Mouse (Mus musculus) adrenal gland, postnatal 25 days (tissue): ENCODE data around the gene Serpina1e. TPM values are rescaled to one million over a fixed set of nuclear protein-coding genes. Genes with fewer than 3 reads are reported as not detected.

Experiments used
- DNase-seq: peaks from one replicate; pipeline ENCODE4 v3.0.0; 2021; ENCODE audit warnings: mixed read lengths
- long read RNA-seq: library from polyadenylated mRNA; stranded (forward); transcript quantifications from one replicate; pipeline ENCODE4 v2.0.0, GENCODE M21; 2021
- total RNA-seq: library from RNA; stranded (reverse); gene quantifications from 2 replicates; pipeline ENCODE4 v1.2.3, GENCODE M21; 2021

The Serpina1e gene
- total RNA-seq: 0.24 and 32.8 TPM in 2 replicates
- long read RNA-seq, transcript Serpina1e-201 (5 exons, 1,295 nt): major isoform, 3,223 of 3,850 reads
- long read RNA-seq, partial matches to known transcripts: 511 of 3,850 reads
- long read RNA-seq, other reads (novel, unspliced or antisense): 116 of 3,850 reads

DNA sequence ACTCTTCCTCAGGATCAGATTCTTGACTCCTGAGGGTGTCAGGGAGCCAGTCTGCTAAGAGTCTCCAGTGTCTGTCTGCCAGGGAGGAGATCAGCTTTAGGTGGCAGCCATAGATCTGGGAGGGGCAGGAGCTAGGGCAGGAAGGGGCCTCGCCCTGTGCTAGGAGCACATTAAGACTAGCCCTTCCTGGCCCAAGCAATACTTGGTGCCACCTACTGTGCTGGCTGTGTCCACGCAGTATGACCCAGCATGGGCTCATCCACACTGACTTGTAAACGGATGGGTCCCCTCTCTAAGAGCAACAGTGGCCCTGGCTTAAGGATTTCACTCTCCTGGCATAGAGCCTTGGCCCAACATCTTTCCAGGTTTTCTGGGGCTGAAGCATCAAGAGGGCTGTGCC lies at the start of gene Serpina1e:
TSS of gene Serpina1e (minus strand) at position 178 of the 400 bp plus-strand sequence.
- no peak for DNase-seq

DNA sequence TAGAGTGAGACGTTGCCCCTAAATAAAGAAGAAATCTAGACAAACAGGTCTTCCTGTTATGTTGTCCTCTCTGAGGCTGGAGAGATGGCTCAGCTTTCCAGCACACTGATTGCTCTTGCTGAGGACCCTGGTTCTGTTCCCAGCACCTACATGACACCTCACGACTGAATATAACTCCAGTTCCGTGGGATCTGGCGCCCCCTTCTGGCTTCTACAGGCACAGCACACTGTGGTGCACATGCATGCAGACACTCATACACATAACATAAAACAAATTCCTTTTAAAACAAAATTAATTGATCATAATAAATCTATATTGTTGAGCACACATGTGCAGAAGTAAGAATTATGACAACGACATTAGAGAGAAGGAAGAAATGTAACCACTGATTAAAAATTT lies 45.9 kb upstream of the Serpina1e start:
- no peak for DNase-seq

DNA sequence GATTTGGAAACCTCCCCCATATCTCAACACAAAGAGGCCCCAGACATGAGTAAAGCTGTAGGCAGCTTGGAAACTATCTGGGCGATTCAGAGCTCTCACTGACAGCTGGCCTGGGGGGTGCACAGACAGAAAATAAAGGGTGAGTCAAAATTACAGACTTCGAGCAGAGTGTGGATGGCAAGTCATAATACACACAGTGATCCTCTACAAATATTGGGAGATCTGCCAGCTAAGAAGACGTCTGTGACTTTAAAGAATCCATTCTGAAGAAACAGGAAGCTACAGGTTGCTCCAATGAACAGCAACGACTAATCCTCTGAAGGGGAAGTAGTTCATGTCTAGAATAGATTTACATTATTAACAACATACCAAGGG lies 44.5 kb upstream of the Serpina1e start:
- DNase-seq: no peak

DNA sequence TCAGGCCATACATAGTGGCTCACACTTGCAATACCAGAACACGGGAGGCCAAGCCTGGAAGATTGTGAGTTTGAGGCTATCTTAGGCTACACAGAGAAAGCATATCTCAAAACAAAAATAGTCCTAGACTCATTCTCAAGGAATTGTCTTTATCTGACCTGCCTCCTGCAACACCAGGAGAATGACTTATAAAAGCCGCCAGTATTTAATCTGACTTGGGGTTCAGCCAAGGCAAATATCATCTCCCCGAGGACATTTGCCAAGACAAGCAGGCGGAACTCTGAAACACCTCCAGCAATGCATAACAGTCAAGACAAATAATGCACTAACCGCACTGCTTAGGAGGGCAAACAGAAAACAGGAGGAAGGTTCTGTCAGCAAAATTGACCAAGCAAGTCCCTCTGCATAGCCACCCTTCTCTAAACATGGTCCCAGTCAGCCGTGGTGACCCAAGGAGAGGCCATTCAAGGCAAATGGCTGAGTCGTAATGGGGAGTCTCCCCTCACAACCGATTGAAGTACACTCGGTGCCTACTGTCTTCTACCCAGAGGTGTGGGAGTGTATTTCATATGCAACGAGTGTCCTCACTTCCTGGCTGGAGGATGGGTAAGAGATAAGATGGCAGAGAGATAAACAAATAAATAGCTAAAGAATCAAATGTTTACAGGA lies 43.9 kb upstream of the Serpina1e start:
- no peak for DNase-seq

DNA sequence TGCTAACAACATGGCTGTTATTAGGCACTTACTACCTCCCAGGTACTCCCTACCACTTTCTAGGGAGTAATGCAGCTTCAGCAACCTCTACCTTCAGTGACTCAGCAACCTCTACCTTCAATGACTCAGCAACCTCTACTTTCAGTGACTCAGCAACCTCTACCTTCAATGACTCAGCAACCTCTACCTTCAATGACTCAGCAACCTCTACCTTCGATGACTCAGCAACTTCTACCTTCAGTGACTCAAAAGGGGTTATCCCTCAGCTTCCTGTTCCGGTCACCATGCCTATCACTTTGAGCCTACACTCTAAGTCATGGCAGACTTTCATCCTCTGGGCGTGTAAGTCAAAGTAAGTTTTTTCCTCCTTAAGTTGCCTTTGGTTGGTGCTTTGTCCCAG lies 41.8 kb upstream of the Serpina1e start:
- DNase-seq: no peak

DNA sequence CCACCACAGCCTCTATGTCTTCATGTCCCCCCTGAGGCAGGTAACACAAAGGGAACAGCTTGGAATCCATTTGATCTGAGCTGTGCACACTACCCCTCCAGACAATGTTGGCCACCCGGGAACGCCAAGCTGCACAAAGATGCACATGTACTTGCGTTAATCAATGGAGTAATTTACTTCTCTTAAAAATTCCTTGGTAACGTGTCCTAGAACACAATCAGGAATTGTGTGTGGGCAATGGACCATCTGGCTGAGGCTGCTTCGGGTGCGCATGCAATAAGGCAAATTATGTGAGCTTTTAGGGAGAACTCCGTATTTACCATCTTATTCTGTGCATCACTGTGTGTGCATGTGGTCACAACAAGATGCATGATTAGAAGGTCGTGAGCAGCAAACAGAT lies 40.8 kb upstream of the Serpina1e start:
- no peak for DNase-seq

DNA sequence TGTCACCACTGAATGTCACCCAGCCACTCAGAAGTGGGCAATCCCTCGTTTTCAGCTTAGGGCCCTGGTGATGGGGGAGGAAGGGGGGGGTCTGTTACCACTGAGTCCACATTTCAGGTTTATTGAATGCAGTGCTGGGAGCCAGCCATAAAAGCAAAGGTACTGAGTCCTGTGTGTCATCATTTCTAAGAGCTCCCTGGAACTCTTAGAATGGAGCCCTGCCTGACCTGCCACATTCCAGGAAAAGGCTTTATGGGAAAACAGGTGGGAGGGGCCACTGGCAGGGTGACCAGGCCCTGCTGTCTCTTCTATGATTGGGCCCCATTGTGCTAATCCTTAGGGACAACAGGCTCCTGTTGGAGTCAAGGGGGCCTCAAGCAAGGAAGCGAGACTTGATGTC lies 37.7 kb upstream of the Serpina1e start:
- no peak for DNase-seq

DNA sequence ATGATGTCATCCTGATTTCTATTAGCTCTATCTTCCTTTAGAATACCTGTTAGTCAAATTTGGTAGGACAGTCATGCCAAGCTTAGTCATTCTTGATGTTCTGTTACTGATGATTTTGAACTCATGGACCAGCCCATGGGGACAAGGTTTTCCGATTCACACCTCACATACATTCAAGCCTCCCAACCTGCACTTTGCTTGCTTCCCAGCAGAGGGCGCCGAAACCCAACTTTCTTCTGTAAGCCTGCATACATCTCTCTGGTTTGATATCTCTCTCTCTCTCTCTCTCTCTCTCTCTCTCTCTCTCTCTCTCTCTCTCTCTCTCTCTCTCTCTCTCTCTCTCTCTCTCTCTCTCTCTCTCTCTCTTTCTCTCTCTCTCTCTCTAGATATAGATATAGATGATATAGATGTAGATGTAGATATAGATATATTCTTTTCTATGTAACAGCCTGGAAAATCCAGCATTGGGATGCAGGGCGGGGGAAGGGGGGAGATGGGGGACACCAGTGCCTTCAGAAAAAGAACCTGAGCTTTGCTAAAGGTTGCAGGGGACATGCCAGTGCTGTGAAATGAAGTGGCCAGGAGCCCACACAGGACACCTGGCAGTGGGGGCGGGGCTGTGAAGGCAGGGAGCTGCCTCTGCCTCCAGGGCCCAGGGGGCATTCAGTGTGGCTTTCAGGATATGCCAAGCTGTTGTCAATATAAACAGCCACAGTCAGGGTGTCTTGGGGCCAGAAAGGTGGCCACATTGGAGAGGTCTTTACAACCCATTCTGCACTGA lies 36.7 kb upstream of the Serpina1e start:
- DNase-seq: peak; percentile 62

DNA sequence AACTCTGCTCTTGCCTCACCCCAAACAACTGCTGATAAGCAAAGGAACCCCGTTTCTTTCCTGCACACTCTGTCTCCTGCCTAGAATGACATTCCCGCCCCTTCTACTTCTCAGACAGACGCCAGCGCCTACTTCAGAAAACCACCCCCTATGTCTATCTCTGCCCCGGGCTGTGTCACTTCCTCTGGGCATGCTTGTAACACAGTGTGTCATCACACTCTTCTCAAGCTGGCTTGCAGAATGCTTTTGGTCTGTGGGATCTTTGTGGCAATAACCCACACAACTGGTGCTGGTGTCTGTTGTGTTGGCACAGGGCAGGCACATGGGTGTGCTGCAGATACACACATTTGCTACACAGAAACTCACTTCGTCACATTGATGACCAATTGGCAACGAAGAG lies 34.2 kb upstream of the Serpina1e start:
- DNase-seq: no peak

DNA sequence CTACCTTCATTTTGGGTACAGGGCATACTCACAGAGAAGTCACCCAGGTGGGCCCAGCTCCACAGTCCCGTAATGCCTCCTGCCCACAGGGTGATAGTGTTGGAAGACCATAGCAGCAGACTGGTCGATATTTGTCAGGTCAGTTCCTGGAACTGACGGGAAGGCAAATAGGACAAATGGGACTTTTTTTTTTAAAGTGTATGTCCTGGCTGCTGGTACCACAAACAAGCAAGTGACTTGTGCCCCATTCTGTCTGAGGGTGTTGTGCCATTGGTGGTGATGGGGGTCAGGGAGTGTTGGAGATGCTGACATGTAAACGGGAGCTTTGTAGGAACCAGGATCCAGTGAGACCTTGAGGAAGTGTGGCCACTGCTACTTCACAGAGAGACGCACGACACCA lies 31.1 kb upstream of the Serpina1e start, which contains the start of gene Serpina11:
TSS of gene Serpina11 (minus strand) at position 101 of the 400 bp plus-strand sequence.
- no peak for DNase-seq

DNA sequence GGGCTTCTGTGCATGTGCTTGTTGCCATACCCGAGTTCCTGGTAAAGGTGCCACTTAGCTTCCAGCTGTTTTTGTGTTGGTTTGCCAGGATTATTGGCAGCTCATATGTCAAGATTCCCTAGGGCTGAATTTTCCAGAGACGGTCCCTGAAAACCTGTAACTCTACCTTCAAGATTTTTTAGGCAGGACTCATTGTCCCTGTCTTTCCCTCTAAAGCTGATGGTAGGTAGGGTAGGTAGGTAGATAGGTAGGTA lies 30.7 kb upstream of the Serpina1e start:
- no peak for DNase-seq

DNA sequence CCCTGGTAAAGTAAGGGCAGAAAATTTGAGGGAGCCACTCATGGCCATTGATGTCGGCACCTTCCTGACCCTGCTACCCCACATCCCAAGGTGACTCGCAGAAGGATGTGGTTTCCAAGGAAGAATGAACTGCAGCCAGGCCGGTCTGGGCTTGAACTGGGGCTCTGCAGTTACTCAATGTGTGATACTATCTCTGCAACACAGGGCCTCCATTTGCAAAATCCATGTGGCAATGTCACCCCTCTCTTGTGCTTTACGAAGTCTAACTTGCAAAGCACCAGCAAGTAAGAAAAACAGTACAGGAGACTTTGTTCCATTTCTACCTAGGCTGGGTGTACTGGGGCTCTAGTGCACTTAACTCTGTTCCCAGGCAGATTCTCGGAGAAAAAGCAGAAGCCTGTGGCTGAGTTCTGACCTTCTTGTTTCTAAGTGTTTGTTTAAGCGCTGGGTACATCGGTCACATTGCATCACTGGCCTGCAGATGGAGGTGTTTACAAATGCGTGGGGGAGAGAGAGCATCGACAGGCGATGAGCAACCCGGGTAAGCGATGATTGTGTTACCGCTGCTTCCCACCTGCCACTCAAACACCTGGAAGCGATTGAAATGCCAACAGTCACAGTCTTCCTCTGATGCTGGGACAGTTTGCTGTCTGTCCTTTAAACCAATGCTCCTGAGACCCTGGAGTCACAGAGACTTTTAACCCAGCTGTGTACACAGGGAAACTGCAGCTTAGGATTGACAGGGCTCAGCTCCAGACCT lies 30.2 kb upstream of the Serpina1e start:
- no peak for DNase-seq

DNA sequence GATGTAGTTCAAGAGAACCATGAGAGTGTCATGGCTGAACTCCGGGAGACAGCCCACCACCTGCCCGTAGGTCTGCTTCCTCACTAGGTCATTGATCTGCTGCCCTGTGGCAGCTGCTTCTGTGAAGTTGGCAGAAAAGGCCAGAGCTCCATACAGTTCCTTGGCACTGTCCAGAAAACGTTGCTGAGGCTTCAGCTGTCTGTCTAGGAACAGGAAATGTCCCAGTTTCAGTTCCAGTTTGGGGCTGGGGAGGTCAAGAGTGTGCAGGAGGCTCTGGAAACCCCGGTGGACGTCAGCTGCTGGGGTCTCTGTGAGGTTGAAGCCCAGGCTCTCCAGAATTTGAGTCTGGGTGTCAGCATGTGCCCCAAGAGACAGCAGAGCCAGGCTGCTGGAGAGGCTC lies 27.1 kb upstream of the Serpina1e start:
- no peak for DNase-seq

DNA sequence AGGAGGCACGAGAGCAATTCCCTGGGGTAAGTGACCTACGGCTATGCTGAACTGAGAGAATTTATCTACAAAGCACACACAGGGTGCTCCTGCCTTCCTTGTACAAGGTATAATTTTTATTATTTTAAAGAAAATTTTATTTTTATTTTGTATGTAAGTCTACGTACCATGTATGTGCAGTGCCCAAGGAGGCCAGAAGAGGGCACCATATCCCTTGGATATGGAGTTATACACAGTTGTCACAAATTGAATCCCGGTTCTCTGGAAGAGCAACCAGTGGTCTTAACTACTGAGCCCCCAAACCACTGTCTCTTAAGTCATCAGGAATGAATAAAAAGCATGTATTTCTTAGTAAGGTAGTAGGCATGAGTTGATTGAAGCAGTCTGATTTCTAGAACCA lies 26.2 kb upstream of the Serpina1e start:
- DNase-seq: peak; percentile 42

DNA sequence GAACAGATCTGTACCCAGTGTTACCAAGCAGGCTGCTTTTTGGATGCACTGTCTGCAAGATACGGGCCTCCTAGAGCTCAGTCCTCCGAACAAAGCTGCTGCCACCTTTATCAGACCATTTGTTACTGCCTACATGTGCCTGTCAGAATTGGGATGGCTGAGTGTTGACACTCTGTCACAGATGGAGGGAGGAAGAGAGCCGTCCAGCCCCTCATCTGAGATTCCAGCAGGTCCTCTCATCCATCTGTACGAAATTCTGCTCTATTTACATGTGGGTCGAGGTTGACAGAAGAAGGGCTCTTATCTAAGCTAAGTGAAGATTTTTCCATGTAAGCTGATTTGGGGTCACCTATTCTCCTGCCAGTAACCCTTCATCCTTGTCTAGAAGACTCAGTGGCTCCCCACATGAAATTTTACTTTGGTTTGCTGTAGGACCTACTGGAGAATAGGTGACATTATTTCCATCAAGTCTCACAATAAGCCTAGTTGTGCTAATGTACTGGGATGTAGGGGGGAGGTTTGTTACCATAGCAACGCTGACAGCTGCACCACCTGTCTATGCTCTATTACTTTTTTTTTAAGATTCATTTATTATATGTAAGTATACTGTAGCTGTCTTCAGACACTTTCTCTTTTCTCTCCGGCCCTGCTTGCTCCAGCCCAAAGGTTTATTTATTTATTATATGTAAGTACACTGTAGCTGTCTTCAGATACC lies 23.0 kb upstream of the Serpina1e start:
- no peak for DNase-seq

DNA sequence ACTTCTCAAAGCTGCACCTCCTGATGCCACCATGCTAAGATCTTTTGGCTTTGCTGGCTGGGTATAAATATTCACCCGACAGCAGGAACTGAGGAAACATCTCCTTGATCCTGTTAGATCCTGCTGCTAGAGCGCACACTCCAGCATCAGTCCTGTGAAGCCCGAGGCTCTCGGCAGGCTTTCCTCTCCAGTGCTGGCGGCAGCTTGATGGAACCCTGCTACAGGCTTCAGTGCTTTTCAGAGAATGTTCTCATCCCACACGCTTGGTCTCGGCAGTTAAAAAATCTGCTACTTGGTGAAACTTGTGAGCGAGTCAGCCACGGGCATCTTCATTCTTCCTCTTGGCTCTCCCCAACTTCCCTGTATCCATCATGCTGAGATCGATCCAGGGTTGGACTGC lies 19.5 kb upstream of the Serpina1e start:
- DNase-seq: no peak

DNA sequence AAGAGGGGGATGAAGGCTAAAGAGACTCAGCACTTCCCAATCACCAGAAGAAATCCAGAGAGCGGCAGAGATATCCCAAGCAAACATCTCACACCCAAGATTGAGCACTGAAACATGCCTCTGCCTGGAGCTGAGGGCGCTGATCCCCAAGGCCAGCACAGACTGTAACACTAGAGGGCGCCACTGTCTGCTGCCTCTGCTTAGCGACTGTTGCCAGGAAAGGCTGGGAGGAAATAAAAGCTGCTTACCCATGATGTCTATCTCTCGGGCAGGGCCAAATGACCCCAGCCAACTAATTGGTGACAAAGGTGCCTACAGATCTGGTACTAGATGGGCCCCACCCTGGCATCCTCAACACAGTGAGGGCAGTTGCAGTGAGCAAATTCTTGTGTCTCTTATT lies 19.1 kb upstream of the Serpina1e start:
- DNase-seq: peak; percentile 25

DNA sequence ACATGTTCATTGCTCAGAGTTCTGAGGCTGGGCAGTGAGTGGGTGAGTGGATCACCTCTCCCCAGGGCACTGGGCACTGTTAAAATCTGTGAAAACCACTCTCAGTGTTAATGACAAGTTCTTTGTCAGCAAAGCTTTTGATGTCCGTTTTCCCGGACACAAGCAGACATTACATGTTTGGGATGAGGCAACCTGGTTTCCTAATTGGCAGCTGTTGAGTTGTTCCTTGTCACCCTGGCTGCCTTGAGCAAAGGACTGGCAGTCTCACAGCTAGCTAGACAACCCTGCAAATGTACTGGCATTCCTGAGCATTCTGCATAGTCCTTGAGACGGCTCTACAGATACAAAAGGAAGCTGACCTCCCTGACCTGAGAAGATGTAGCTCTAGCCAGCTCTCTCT lies 18.3 kb upstream of the Serpina1e start:
- DNase-seq: no peak

DNA sequence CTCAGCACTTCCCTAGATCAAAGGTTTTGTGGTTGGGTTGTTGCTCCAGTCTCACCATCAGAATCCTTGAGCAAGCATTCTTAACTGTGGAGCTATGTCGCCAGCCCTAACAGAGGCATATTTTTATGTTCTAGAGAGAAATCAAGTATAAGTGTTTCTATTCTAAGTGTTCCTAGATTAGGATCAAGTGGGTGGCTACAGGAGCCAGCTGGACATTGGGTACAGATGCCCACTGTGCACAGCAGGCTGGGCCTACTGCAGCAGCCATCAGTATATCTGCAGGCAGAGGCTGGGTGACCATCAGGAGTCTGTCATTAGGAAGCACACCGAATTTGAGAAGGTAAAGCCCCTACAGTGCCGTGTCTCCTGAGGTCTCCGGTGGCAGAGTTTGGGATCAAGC lies 12.3 kb upstream of the Serpina1e start:
- no peak for DNase-seq

DNA sequence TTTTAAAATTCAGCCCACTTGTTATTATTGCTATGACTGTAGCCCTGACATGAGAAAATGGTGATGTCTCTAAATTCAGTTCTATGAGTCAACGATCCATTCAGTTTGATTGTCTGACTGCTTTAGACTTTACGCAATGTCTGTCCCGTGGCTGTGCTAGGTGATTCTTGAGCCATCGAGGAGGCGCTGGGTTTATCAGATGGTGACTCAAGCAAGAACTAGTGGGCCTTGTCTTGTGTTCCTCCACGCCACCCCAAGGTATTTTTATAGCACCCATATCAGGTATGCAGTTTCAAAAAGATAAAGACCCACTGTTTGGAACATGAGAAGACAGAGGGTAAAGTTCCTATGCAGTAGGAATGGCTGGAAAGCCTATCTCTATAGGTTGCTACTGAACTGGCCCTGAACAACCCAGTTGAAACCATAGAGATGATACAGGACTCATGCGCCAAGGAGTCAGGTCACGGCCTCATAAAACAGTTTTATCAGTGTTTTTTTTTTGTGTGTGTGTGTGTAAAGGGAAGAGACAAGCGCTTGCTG lies 10.9 kb upstream of the Serpina1e start:
- no peak for DNase-seq

DNA sequence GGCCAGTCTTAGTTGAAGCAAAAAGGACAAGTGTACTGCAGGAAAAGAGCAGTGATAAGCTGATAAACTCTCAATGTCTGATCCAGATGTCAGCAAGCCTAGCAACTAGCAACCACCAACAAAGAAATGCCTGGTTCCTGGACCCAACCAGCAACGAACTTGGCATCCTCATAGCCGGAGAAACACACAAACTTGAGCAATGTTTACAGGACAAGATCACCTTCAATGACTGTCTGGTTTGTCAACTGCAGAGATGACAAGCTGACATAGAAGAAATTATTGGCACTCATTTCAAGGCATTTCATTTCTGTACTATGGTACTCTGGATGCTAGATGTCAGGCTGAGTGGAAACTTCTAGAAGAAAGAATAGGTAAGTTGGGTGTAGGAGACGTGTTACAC lies 8.0 kb upstream of the Serpina1e start:
- no peak for DNase-seq

DNA sequence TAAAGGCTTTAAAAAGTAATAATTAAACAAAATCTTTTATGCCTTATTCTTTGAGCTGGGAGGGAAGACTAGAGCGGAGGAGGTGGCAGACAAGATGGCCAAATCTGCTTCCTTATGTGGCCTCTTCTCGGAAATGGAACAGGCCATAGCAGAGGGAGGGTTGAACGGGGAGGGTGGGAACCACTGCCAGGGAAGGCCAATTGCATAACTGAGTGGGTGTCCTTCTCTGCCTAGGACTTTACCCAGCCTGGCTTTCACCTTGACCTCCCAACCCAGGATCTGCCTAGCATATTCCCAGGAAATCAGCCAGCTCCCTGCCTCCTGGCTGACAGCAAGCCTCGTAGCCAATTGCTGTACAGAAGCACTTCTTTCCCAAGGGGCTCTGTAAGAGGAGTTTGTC lies 4.5 kb upstream of the Serpina1e start:
- peak; percentile 40 for DNase-seq
